Mouse (Mus musculus): Measurements from ENCODE around the gene Olfr1.

Olfr1 gene

DNA sequence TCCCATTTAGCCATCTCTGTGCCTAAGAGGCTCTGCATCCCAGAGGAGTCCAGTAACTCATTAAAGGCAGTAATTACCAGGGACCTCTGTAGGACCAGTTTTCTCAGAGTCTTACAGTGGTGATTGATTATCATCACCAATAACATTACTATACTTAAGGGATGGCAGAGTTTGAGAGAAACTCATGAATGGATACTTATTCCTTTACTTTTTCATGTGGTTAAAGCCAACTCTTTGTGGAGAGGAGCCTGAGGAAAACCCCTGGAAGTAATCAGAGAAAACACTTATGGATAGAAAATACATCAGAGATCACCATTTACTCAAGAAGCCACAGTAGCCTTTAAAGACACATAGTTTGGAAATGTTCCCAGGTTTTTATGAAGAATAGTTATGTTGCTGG is at the start of gene Olfr1:
TSS of gene Olfr1 (minus strand) at position 101 of the 400 bp plus-strand sequence.
- no peak for ATAC-seq (ENCODE audit: insufficient number of reproducible peaks, low FRiP score, low TSS enrichment)

DNA sequence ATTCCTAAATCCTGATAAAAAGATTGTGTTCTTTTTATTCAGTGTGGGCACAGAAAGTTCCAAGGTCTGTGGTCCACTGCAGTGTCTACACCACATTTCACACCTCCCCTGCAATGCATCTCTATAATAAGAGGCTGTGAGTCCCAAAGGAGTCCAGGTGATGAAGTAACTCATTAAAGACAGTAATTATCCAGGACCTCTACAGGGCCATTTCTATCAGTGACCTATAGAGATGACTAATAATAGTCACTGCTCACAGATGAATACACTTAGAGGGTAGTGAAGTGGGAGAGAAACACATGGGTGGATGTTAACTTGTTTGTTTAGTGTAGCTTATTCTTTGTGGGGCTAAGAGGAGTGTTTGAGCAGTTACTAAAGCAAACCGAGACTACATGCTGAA is 29.0 kb upstream of the Olfr1 start, which contains the start of gene Olfr378:
TSS of gene Olfr378 (minus strand) at position 101 of the 400 bp plus-strand sequence.
- ATAC-seq (ENCODE audit: insufficient number of reproducible peaks, low FRiP score, low TSS enrichment), result no peak

DNA sequence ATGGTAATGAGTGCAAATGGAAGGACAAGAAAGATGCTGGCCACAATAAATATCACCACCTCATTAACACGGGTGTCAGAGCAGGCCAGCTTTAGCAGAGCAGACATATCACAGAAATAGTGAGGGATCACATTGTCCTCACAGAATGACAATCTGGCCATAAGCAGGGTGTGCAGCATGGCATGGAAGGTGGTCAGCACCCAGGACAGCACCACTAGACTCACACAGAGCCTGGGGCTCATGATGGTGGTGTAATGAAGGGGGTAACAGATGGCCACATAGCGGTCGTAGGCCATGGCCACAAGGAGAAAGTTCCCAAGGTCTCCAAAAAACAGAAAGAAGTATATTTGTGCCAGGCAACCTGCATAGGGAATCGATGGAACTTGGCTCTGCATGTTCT is 4.0 kb downstream of the Olfr1 start:
- no peak for ATAC-seq (ENCODE audit: insufficient number of reproducible peaks, low FRiP score, low TSS enrichment)

DNA sequence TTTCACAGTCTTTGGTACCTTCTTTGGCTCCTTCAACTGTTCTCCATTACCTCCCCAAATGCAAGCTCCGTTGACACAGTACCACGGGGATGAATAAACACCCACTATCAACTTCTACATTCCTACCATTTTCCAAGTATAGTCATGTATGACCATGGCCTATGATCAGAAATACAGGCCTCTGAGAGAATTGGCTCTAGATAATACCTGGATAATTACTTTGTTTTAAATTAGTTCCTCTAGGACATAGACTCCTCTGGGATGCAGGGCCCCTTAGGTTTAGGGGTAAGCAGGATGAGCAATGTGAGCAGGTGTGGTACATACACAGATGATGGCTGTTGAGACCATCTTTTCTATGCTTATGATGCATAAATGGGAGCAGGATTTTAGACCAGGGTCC is 28.5 kb downstream of the Olfr1 start, which contains the start of gene Olfr376:
TSS of gene Olfr376 (plus strand) at position 301 of the 400 bp plus-strand sequence.
- no peak for ATAC-seq (ENCODE audit: insufficient number of reproducible peaks, low FRiP score, low TSS enrichment)

DNA sequence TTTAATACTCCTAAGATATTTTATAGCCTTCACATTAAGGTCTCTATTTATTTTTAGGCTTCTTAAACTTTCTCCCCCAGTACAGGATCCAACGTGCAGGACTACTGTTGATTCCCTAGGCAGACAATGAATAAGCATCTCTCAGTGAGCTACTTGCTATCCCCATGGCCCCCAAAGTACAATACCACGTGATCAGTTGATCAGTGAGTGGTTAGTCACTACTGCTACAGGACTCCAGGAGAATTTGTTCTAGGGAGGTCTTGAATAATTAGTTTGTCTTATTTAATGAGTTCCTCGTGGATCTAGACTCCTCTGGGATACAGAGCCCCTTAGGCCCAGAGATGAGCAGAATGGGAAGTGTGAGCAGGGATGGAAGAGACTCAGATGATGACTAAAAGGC is 48.9 kb downstream of the Olfr1 start, which contains the start of gene Olfr20:
TSS of gene Olfr20 (plus strand) at position 301 of the 400 bp plus-strand sequence.
- ATAC-seq (ENCODE audit: insufficient number of reproducible peaks, low FRiP score, low TSS enrichment), result no peak

All from cerebellum, adult (tissue).